Mouse (Mus musculus): Measurements from ENCODE around the gene Gata3. TPM values are rescaled to one million over a fixed set of nuclear protein-coding genes. Genes with fewer than 3 reads are reported as not detected.

Gene Gata3
- total and polyA plus RNA-seq, 2 experiments, result 0.33 TPM; not detected in 1

GRCm38 (mm10) chr2:9881611-9882023 is 8.2 kb downstream of the Gata3 start:
- H3K4me3 ChIP-seq (ENCODE audit: insufficient read depth, low read depth, low read length), result no peak overlapping the region
- no peak for DNase-seq (ENCODE audit: extremely low read depth, low read depth, low spot score)
- no peaks in the 10 kb centered on the region for H3K36me3 ChIP-seq (ENCODE audit: control insufficient read depth, insufficient read depth, low read length)
- no peak overlapping the region for H3K27ac ChIP-seq (replicated peaks; ENCODE audit: insufficient read depth, low read depth, low read length)
- no peak for TF ChIP-seq POLR2A (IDR thresholded peaks at IDR 0.05; ENCODE audit: extremely low read depth, insufficient read depth, low read length)
- TF ChIP-seq CTCF (IDR thresholded peaks at IDR 0.05; ENCODE audit: low read depth, low read length), result no peak
- WGBS, result 39% methylated on average over 13 of the region's 13 CpGs
- H3K9ac ChIP-seq (ENCODE audit: low read depth, low read length), result no peak overlapping the region
- H3K79me2 ChIP-seq (ENCODE audit: control insufficient read depth, insufficient read depth, low read length), result no peaks in the 10 kb centered on the region
- H3K27me3 ChIP-seq (ENCODE audit: control insufficient read depth, insufficient read depth, low read length), result peaks cover 25% of the 10 kb centered on the region
- peaks cover 5% of the 10 kb centered on the region for H3K4me1 ChIP-seq (ENCODE audit: control insufficient read depth, insufficient read depth, low read length)

- no peak within 1 kb of the TSS for H3K4me3 ChIP-seq (ENCODE audit: insufficient read depth, low read depth, low read length)
- H3K36me3 ChIP-seq (ENCODE audit: control insufficient read depth, insufficient read depth, low read length), result no peaks in the 10 kb centered on the region
- peaks cover 5% of the 10 kb centered on the region for H3K4me1 ChIP-seq (ENCODE audit: control insufficient read depth, insufficient read depth, low read length)
- no peaks in the 10 kb centered on the region for H3K79me2 ChIP-seq (ENCODE audit: control insufficient read depth, insufficient read depth, low read length)
- H3K27ac ChIP-seq (replicated peaks; ENCODE audit: insufficient read depth, low read depth, low read length), result no peak within 1 kb of the TSS
- TF ChIP-seq CTCF (IDR thresholded peaks at IDR 0.05; ENCODE audit: low read depth, low read length) (no peak), POLR2A (IDR thresholded peaks at IDR 0.05; ENCODE audit: extremely low read depth, insufficient read depth, low read length) (no peak)
- H3K27me3 ChIP-seq (ENCODE audit: control insufficient read depth, insufficient read depth, low read length), result peaks cover 25% of the 10 kb centered on the region
- WGBS, result 9% methylated on average over 34 of the region's 35 CpGs
- no peak within 1 kb of the TSS for H3K9ac ChIP-seq (ENCODE audit: low read depth, low read length)
- DNase-seq (ENCODE audit: extremely low read depth, low read depth, low spot score), result no peak
Measured at GRCm38 (mm10) chr2:9881051-9881591, 8.7 kb downstream of the Gata3 start, which contains the start of gene 4930412O13Rik. Gene 4930412O13Rik, plus strand, starts transcription at chr2:9881252.

- TF ChIP-seq CTCF (IDR thresholded peaks at IDR 0.05; ENCODE audit: low read depth, low read length) (no peak), POLR2A (IDR thresholded peaks at IDR 0.05; ENCODE audit: extremely low read depth, insufficient read depth, low read length) (no peak)
- Histone ChIP-seq H3K4me3 (ENCODE audit: insufficient read depth, low read depth, low read length) (no peak overlapping the region), H3K79me2 (ENCODE audit: control insufficient read depth, insufficient read depth, low read length) (no peaks in the 10 kb centered on the region), H3K36me3 (ENCODE audit: control insufficient read depth, insufficient read depth, low read length) (no peaks in the 10 kb centered on the region), H3K9ac (ENCODE audit: low read depth, low read length) (no peak overlapping the region), H3K4me1 (ENCODE audit: control insufficient read depth, insufficient read depth, low read length) (peaks cover 5% of the 10 kb centered on the region), H3K27ac (replicated peaks; ENCODE audit: insufficient read depth, low read depth, low read length) (no peak overlapping the region), H3K27me3 (ENCODE audit: control insufficient read depth, insufficient read depth, low read length) (peaks cover 25% of the 10 kb centered on the region)
- 10% methylated on average over 11 of the region's 11 CpGs for WGBS
- peak; percentile 19 for DNase-seq (ENCODE audit: extremely low read depth, low read depth, low spot score)
Measured at GRCm38 (mm10) chr2:9880271-9880670, 9.6 kb downstream of the Gata3 start.

GRCm38 (mm10) chr2:9879493-9879892 is 10.3 kb downstream of the Gata3 start:
- Histone ChIP-seq H3K4me1 (ENCODE audit: control insufficient read depth, insufficient read depth, low read length) (peaks cover 5% of the 10 kb centered on the region), H3K27ac (replicated peaks; ENCODE audit: insufficient read depth, low read depth, low read length) (no peak overlapping the region), H3K4me3 (ENCODE audit: insufficient read depth, low read depth, low read length) (peak overlapping the region; percentile 43), H3K9ac (ENCODE audit: low read depth, low read length) (no peak overlapping the region; the same call in 1 of the 2 replicates), H3K27me3 (ENCODE audit: control insufficient read depth, insufficient read depth, low read length) (peaks cover 24% of the 10 kb centered on the region), H3K79me2 (ENCODE audit: control insufficient read depth, insufficient read depth, low read length) (no peaks in the 10 kb centered on the region), H3K36me3 (ENCODE audit: control insufficient read depth, insufficient read depth, low read length) (no peaks in the 10 kb centered on the region)
- under 1% methylated on average over 21 of the region's 21 CpGs for WGBS
- peak; percentile 87 for TF ChIP-seq CTCF (IDR thresholded peaks at IDR 0.05; ENCODE audit: low read depth, low read length)
- TF ChIP-seq POLR2A (IDR thresholded peaks at IDR 0.05; ENCODE audit: extremely low read depth, insufficient read depth, low read length), result no peak
- peak; percentile 79 for DNase-seq (ENCODE audit: extremely low read depth, low read depth, low spot score)

GRCm38 (mm10) chr2:9879092-9879491 is 10.7 kb downstream of the Gata3 start:
- Histone ChIP-seq H3K79me2 (ENCODE audit: control insufficient read depth, insufficient read depth, low read length) (no peaks in the 10 kb centered on the region), H3K4me1 (ENCODE audit: control insufficient read depth, insufficient read depth, low read length) (peaks cover 5% of the 10 kb centered on the region), H3K4me3 (ENCODE audit: insufficient read depth, low read depth, low read length) (peak overlapping the region; percentile 43), H3K36me3 (ENCODE audit: control insufficient read depth, insufficient read depth, low read length) (no peaks in the 10 kb centered on the region), H3K9ac (ENCODE audit: low read depth, low read length) (no peak overlapping the region; the same call in 1 of the 2 replicates), H3K27ac (replicated peaks; ENCODE audit: insufficient read depth, low read depth, low read length) (no peak overlapping the region), H3K27me3 (ENCODE audit: control insufficient read depth, insufficient read depth, low read length) (peaks cover 25% of the 10 kb centered on the region)
- under 1% methylated on average over 22 of the region's 22 CpGs for WGBS
- TF ChIP-seq POLR2A (IDR thresholded peaks at IDR 0.05; ENCODE audit: extremely low read depth, insufficient read depth, low read length) (no peak), CTCF (IDR thresholded peaks at IDR 0.05; ENCODE audit: low read depth, low read length) (no peak)
- DNase-seq (ENCODE audit: extremely low read depth, low read depth, low spot score), result no peak

- TF ChIP-seq CTCF (IDR thresholded peaks at IDR 0.05; ENCODE audit: low read depth, low read length), result no peak
- no peak for TF ChIP-seq POLR2A (IDR thresholded peaks at IDR 0.05; ENCODE audit: extremely low read depth, insufficient read depth, low read length)
- H3K4me3 ChIP-seq (ENCODE audit: insufficient read depth, low read depth, low read length), result peak overlapping the region; percentile 44
- WGBS, result under 1% methylated on average over 31 of the region's 33 CpGs
- no peak for DNase-seq (ENCODE audit: extremely low read depth, low read depth, low spot score)
- H3K27ac ChIP-seq (replicated peaks; ENCODE audit: insufficient read depth, low read depth, low read length), result no peak overlapping the region
- H3K27me3 ChIP-seq (ENCODE audit: control insufficient read depth, insufficient read depth, low read length), result peaks cover 25% of the 10 kb centered on the region
- no peak overlapping the region for H3K9ac ChIP-seq (ENCODE audit: low read depth, low read length)
- H3K4me1 ChIP-seq (ENCODE audit: control insufficient read depth, insufficient read depth, low read length), result peaks cover 5% of the 10 kb centered on the region
- H3K36me3 ChIP-seq (ENCODE audit: control insufficient read depth, insufficient read depth, low read length), result no peaks in the 10 kb centered on the region
- H3K79me2 ChIP-seq (ENCODE audit: control insufficient read depth, insufficient read depth, low read length), result no peaks in the 10 kb centered on the region
Measured at GRCm38 (mm10) chr2:9878564-9879081, 11.2 kb downstream of the Gata3 start.
